In the genomic region with DNA sequence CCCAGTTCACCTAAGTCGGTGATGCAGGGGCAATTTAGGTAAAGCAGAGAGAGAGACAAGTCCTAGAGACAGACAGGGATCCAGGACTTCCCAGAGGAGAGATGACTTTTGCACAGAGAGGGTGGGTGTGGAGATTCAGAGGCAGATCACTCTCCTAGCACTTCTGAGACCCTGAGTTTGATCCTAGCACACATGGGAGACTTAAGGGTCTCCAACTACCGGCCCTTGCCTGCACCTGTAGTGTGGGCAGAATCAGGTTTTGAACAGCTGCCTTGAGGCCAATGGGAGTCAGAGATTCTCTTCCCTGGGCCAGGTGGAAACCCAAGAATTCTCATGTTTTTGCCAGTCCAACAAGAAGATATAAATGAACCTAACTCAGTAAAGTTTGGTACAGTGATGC, we compare ENCODE assay signal across 8 mouse cellular contexts. TPM values are rescaled to one million over a fixed set of nuclear protein-coding genes. Genes with fewer than 3 reads are reported as not detected.
A peak's percentile ranks its signal among the peaks of the same experiment; 100 is the strongest.
DNase-seq lines count a peak whose midpoint lies in the region; ATAC-seq and TF ChIP-seq lines count a peak whose summit lies in the region.

No protein-coding gene starts in this region.

- H3K9me3 ChIP-seq in heart, embryonic 11.5 days (replicated peaks; ENCODE audit: control insufficient read depth, low read length): no peaks in the 10 kb centered on the region
- no peaks in the 10 kb centered on the region for H3K9me3 ChIP-seq in hindbrain, embryonic 15.5 days
- no peaks in the 10 kb centered on the region for H3K9me3 ChIP-seq in midbrain, embryonic 12.5 days

- intact Hi-C loops in heart, adult 2 months (cut with DNase I): no loop called here

- H3K36me3 ChIP-seq in heart, embryonic 11.5 days (ENCODE audit: control insufficient read depth, insufficient read depth, low read length): no peaks in the 10 kb centered on the region
- H3K36me3 ChIP-seq in heart, adult 2 months (ENCODE audit: control insufficient read depth, insufficient read depth, low read length): no peaks in the 10 kb centered on the region
- no peaks in the 10 kb centered on the region for H3K36me3 ChIP-seq in hindbrain, embryonic 15.5 days
- no peaks in the 10 kb centered on the region for H3K36me3 ChIP-seq in midbrain, embryonic 12.5 days

- ATAC-seq in heart, embryonic 11.5 days (replicated peaks; ENCODE audit: insufficient number of reproducible peaks, low FRiP score, low TSS enrichment): no peak
- no peak for ATAC-seq in hindbrain, embryonic 15.5 days (ENCODE audit: low FRiP score, low read depth)
- ATAC-seq in midbrain, embryonic 12.5 days (ENCODE audit: low FRiP score, low read depth): no peak

- H3K27me3 ChIP-seq in heart, embryonic 11.5 days (ENCODE audit: control insufficient read depth, insufficient read depth, low read length): peaks cover 55% of the 10 kb centered on the region
- H3K27me3 ChIP-seq in heart, adult 2 months (ENCODE audit: control insufficient read depth, insufficient read depth, low read length): peaks cover 9% of the 10 kb centered on the region
- peaks cover 57% of the 10 kb centered on the region for H3K27me3 ChIP-seq in hindbrain, embryonic 15.5 days
- H3K27me3 ChIP-seq in midbrain, embryonic 12.5 days: peaks cover 49% of the 10 kb centered on the region

- no peak overlapping the region for H3K9ac ChIP-seq in heart, embryonic 11.5 days (ENCODE audit: low read depth, low read length)
- H3K9ac ChIP-seq in heart, adult 2 months (ENCODE audit: low read depth, low read length): no peak overlapping the region
- no peak overlapping the region for H3K9ac ChIP-seq in hindbrain, embryonic 15.5 days
- H3K9ac ChIP-seq in midbrain, embryonic 12.5 days (replicated peaks): no peak overlapping the region

- H3K4me1 ChIP-seq in heart, embryonic 11.5 days (ENCODE audit: control insufficient read depth, insufficient read depth, low read length): peaks cover 3% of the 10 kb centered on the region; the same call in 1 of the 2 replicates
- H3K4me1 ChIP-seq in heart, adult 2 months (ENCODE audit: control insufficient read depth, insufficient read depth, low read length): no peaks in the 10 kb centered on the region
- no peaks in the 10 kb centered on the region for H3K4me1 ChIP-seq in cortical plate, adult 2 months (ENCODE audit: control insufficient read depth, insufficient read depth, low read length)
- H3K4me1 ChIP-seq in hindbrain, embryonic 15.5 days (replicated peaks): peaks cover 12% of the 10 kb centered on the region
- H3K4me1 ChIP-seq in midbrain, embryonic 12.5 days: peaks cover 9% of the 10 kb centered on the region

- 22% methylated on average over 2 of the region's 2 CpGs for WGBS in heart, embryonic 11.5 days (ENCODE audit: insufficient replicate concordance)
- 55% methylated on average over 2 of the region's 2 CpGs for WGBS in heart, adult 2 months
- WGBS in hindbrain, embryonic 15.5 days: 30% methylated on average over 2 of the region's 2 CpGs
- 32% methylated on average over 2 of the region's 2 CpGs for WGBS in midbrain, embryonic 12.5 days

- no peak for DNase-seq in heart, adult 2 months
- no peak for DNase-seq in urinary bladder, postnatal 14 days (ENCODE audit: low spot score)
- no peak for DNase-seq in adrenal gland, adult 18-20 months (ENCODE audit: low spot score in 2 of 2)
- DNase-seq in urinary bladder, adult 2 months (ENCODE audit: low spot score): no peak

- no peak for TF ChIP-seq CTCF in heart, adult 2 months (IDR thresholded peaks at IDR 0.05)
- TF ChIP-seq CTCF in cortical plate, adult 2 months (IDR thresholded peaks at IDR 0.05; ENCODE audit: extremely low read depth, insufficient read depth, low read length): no peak

- H3K27ac ChIP-seq in heart, embryonic 11.5 days (ENCODE audit: low read depth, low read length): no peak overlapping the region
- H3K27ac ChIP-seq in heart, adult 2 months: no peak overlapping the region
- no peak overlapping the region for H3K27ac ChIP-seq in cortical plate, adult 2 months (ENCODE audit: insufficient read depth, low read length)
- H3K27ac ChIP-seq in hindbrain, embryonic 15.5 days (replicated peaks): no peak overlapping the region
- H3K27ac ChIP-seq in midbrain, embryonic 12.5 days (replicated peaks): no peak overlapping the region

- no peak for TF ChIP-seq POLR2A in heart, adult 2 months (IDR thresholded peaks at IDR 0.05; ENCODE audit: insufficient read depth, low read depth, low read length)
- no peak for TF ChIP-seq POLR2A in cortical plate, adult 2 months (IDR thresholded peaks at IDR 0.05; ENCODE audit: extremely low read depth, insufficient read depth, low read length)

- H3K4me3 ChIP-seq in heart, embryonic 11.5 days (ENCODE audit: low read depth, low read length): peak overlapping the region; percentile 44; the same call in 1 of the 2 replicates
- no peak overlapping the region for H3K4me3 ChIP-seq in heart, adult 2 months
- H3K4me3 ChIP-seq in cortical plate, adult 2 months (ENCODE audit: insufficient read depth, low read length): peak overlapping the region; percentile 23; the same call in 1 of the 2 replicates
- peak overlapping the region; percentile 48 for H3K4me3 ChIP-seq in hindbrain, embryonic 15.5 days
- H3K4me3 ChIP-seq in midbrain, embryonic 12.5 days: peak overlapping the region; percentile 47

- no peak for TF ChIP-seq EP300 in heart, adult 2 months (IDR thresholded peaks at IDR 0.05; ENCODE audit: insufficient read depth, low read depth, low read length)

- no peaks in the 10 kb centered on the region for H3K79me2 ChIP-seq in heart, adult 2 months (replicated peaks; ENCODE audit: control insufficient read depth, insufficient read depth, low read length)

- H3K4me2 ChIP-seq in heart, embryonic 11.5 days: peak overlapping the region; percentile 76; the same call in 1 of the 2 replicates
- H3K4me2 ChIP-seq in hindbrain, embryonic 15.5 days: peak overlapping the region; percentile 83
- H3K4me2 ChIP-seq in midbrain, embryonic 12.5 days (replicated peaks): peak overlapping the region; percentile 86

RNA-seq across cellular contexts. Expression of a gene that starts 0.5 kb away (rescaled TPM):
- not detected in 2 replicates for polyA plus RNA-seq in heart, embryonic 11.5 days (2014; fragmentation: Nextera tagmentation; extraction: Ambion mirVana)
- total RNA-seq in heart, adult 2 months (2021): not detected
- 0.31 TPM in 1 of 2 replicates, not detected in the other for polyA plus RNA-seq in heart, adult 2 months (2012; rRNA removed)
- 19.0 and 23.0 TPM in 2 replicates for polyA plus RNA-seq in cortical plate, adult 2 months (2012; rRNA removed)
- 10.7 and 13.8 TPM in 2 replicates for polyA plus RNA-seq in hindbrain, embryonic 15.5 days (2015; fragmentation: Nextera tagmentation; extraction: Ambion mirVana)
- 2.7 and 3.0 TPM in 2 replicates for polyA plus RNA-seq in midbrain, embryonic 12.5 days (2016; fragmentation: Nextera tagmentation; extraction: Ambion mirVana)
- total RNA-seq in adrenal gland, adult 18-20 months (2021): under 1 TPM; 0.10 to 0.17 TPM
- polyA plus RNA-seq in urinary bladder, adult 2 months (2012; rRNA removed): 0.13 and 0.15 TPM in 2 replicates

RNA-seq across cellular contexts. Expression of a gene that starts 1.0 kb away (rescaled TPM):
- polyA plus RNA-seq in heart, embryonic 11.5 days (2014; fragmentation: Nextera tagmentation; extraction: Ambion mirVana): 0.17 and 0.21 TPM in 2 replicates
- under 1 TPM in 1 of 2 experiments, not detected in 1; 0.07 TPM for total RNA-seq in heart, adult 2 months (2021)
- polyA plus RNA-seq in heart, adult 2 months (2012; rRNA removed): 0.20 and 0.21 TPM in 2 replicates
- 0.17 and 0.23 TPM in 2 replicates for polyA plus RNA-seq in cortical plate, adult 2 months (2012; rRNA removed)
- polyA plus RNA-seq in hindbrain, embryonic 15.5 days (2015; fragmentation: Nextera tagmentation; extraction: Ambion mirVana): 0.25 and 0.49 TPM in 2 replicates
- polyA plus RNA-seq in midbrain, embryonic 12.5 days (2016; fragmentation: Nextera tagmentation; extraction: Ambion mirVana): 0.20 and 0.48 TPM in 2 replicates
- under 1 TPM in 1 of 2 experiments, not detected in 1; 0.16 TPM for total RNA-seq in adrenal gland, adult 18-20 months (2021)
- 0.12 and 0.14 TPM in 2 replicates for polyA plus RNA-seq in urinary bladder, adult 2 months (2012; rRNA removed)

RNA-seq across cellular contexts. Expression of a gene that starts 38.3 kb away (rescaled TPM):
- 37.5 and 37.6 TPM in 2 replicates for polyA plus RNA-seq in heart, embryonic 11.5 days (2014; fragmentation: Nextera tagmentation; extraction: Ambion mirVana)
- 10 to 100 TPM; 38.7 to 39.9 TPM for total RNA-seq in heart, adult 2 months (2021)
- 5.6 and 12.5 TPM in 2 replicates for polyA plus RNA-seq in heart, adult 2 months (2012; rRNA removed)
- 29.0 and 29.9 TPM in 2 replicates for polyA plus RNA-seq in cortical plate, adult 2 months (2012; rRNA removed)
- 44.2 and 52.0 TPM in 2 replicates for polyA plus RNA-seq in hindbrain, embryonic 15.5 days (2015; fragmentation: Nextera tagmentation; extraction: Ambion mirVana)
- 53.1 and 55.5 TPM in 2 replicates for polyA plus RNA-seq in midbrain, embryonic 12.5 days (2016; fragmentation: Nextera tagmentation; extraction: Ambion mirVana)
- 10 to 100 TPM; 41.3 to 43.6 TPM for total RNA-seq in adrenal gland, adult 18-20 months (2021)
- 19.8 and 23.1 TPM in 2 replicates for polyA plus RNA-seq in urinary bladder, adult 2 months (2012; rRNA removed)

RNA-seq across cellular contexts. Expression of a gene that starts 46.8 kb away (rescaled TPM):
- 0.13 and 0.20 TPM in 2 replicates for polyA plus RNA-seq in heart, embryonic 11.5 days (2014; fragmentation: Nextera tagmentation; extraction: Ambion mirVana)
- not detected for total RNA-seq in heart, adult 2 months (2021)
- 0.02 TPM in 1 of 2 replicates, not detected in the other for polyA plus RNA-seq in heart, adult 2 months (2012; rRNA removed)
- polyA plus RNA-seq in cortical plate, adult 2 months (2012; rRNA removed): 0.44 and 0.51 TPM in 2 replicates
- polyA plus RNA-seq in hindbrain, embryonic 15.5 days (2015; fragmentation: Nextera tagmentation; extraction: Ambion mirVana): 0.37 and 0.51 TPM in 2 replicates
- polyA plus RNA-seq in midbrain, embryonic 12.5 days (2016; fragmentation: Nextera tagmentation; extraction: Ambion mirVana): 0.20 and 0.31 TPM in 2 replicates
- under 1 TPM in 1 of 2 experiments, not detected in 1; 0.13 TPM for total RNA-seq in adrenal gland, adult 18-20 months (2021)
- polyA plus RNA-seq in urinary bladder, adult 2 months (2012; rRNA removed): 0.03 TPM in 1 of 2 replicates, not detected in the other
